Mouse (Mus musculus) testis, adult 2 months (tissue): ENCODE data around the gene Gm19426. TPM values are rescaled to one million over a fixed set of nuclear protein-coding genes. Genes with fewer than 3 reads are reported as not detected.
A peak's percentile ranks its signal among the peaks of the same experiment; 100 is the strongest.

ENCODE experiments used
- H3K27ac ChIP-seq: fragments of 200-500 bp; 2 replicates; pipeline ENCODE4 v1.5.1; 2012; ENCODE audit warnings: low read depth, low read length; ENCODE audit not compliant: control insufficient read depth, insufficient read depth
- H3K27me3 ChIP-seq: fragments of 200-500 bp; 2 replicates; pipeline ENCODE4 v1.6.1; 2012; ENCODE audit warnings: mild to moderate bottlenecking, low read length, moderate library complexity; ENCODE audit not compliant: control insufficient read depth, insufficient read depth
- H3K36me3 ChIP-seq: fragments of 200-500 bp; 2 replicates; pipeline ENCODE4 v1.6.1; 2012; ENCODE audit warnings: mild to moderate bottlenecking, low read length; ENCODE audit not compliant: control insufficient read depth, insufficient read depth
- H3K4me1 ChIP-seq: fragments of 200-500 bp; 2 replicates; pipeline ENCODE4 v1.6.1; 2012; ENCODE audit warnings: low read length; ENCODE audit not compliant: control insufficient read depth, insufficient read depth
- H3K4me3 ChIP-seq: fragments of 200-500 bp; 2 replicates; pipeline ENCODE4 v1.5.1; 2012; ENCODE audit warnings: low read depth, mild to moderate bottlenecking, low read length, moderate library complexity, mixed read lengths; ENCODE audit not compliant: control insufficient read depth
- CTCF ChIP-seq: fragments of 200-500 bp; IDR thresholded peaks from 2 replicates; pipeline ENCODE4 v1.5.1; 2012; ENCODE audit warnings: low read depth, mild to moderate bottlenecking, inconsistent platforms, low read length, moderate library complexity; ENCODE audit not compliant: control insufficient read depth, insufficient read depth, insufficient replicate concordance
- POLR2A ChIP-seq: fragments of 200-500 bp; IDR thresholded peaks from 2 replicates; pipeline ENCODE4 v1.6.1; 2012; ENCODE audit warnings: low read depth, mild to moderate bottlenecking, inconsistent platforms, low read length, moderate library complexity; ENCODE audit not compliant: control insufficient read depth
- polyA plus RNA-seq: library from polyadenylated mRNA; depleted of rRNA; stranded (reverse); fragments of >200 nt; gene quantifications from 2 replicates; pipeline ENCODE4 v1.2.3, GENCODE M21; 2012

The Gm19426 gene
- polyA plus RNA-seq, 1 experiment: 0.21 TPM

- H3K4me1 ChIP-seq: no peaks in the 10 kb centered on the region
- TF ChIP-seq CTCF (no peak), POLR2A (no peak)
- no peak overlapping the region for H3K27ac ChIP-seq
- peaks cover 3% of the 10 kb centered on the region; the same call in 1 of the 2 replicates for H3K36me3 ChIP-seq
- H3K27me3 ChIP-seq: no peaks in the 10 kb centered on the region
- peak overlapping the region; percentile 65 for H3K4me3 ChIP-seq
Measured at GRCm38 (mm10) chr2:84723856-84724255, 19.6 kb downstream of the Gm19426 start.

- Histone ChIP-seq H3K4me3 (no peak overlapping the region), H3K27me3 (no peaks in the 10 kb centered on the region), H3K27ac (no peak overlapping the region), H3K36me3 (peaks cover 3% of the 10 kb centered on the region; the same call in 1 of the 2 replicates), H3K4me1 (peaks cover 2% of the 10 kb centered on the region; the same call in 1 of the 2 replicates)
- TF ChIP-seq POLR2A (no peak), CTCF (no peak)
Measured at GRCm38 (mm10) chr2:84721182-84721581, 22.3 kb downstream of the Gm19426 start.

DNA sequence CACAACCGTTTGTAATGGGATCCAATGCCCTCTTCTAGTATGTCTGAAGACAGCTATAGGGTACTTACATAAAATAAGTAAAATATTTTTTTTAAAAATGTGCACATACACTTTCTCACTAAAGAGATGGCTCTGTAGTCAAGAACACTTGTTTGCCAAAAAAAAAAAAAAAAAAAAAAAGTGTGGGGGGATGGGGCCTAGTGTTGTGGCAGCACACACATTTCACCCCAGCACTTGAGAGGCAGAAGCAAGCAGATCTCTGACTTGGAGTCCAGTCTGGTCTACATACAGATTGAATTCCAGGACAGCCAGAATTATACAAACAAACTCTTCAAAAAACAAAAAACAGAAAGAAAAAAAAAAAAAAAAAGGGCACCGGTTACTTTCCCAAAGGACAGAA is 22.7 kb downstream of the Gm19426 start:
- no peaks in the 10 kb centered on the region for H3K27me3 ChIP-seq
- peaks cover 2% of the 10 kb centered on the region; the same call in 1 of the 2 replicates for H3K36me3 ChIP-seq
- H3K4me1 ChIP-seq: peaks cover 2% of the 10 kb centered on the region; the same call in 1 of the 2 replicates

DNA sequence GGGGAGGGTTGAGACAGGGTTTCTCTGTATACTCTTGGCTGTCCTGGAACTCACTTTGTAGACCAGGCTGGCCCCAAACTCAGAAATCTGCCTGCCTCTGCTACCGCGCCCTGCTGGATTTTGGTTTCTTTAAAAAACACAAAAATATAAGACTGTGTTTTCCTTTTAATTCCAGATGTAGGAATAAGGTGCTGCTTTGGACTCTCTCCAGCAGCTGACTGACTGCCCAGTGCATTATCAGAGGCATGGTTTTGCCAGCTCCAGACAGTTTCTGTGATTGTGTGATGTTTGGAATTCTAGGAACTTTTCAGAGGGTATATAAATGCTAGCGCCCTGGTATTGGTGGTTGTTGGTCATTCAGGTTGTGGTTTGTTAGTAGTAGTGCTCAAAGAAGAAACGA is 26.1 kb downstream of the Gm19426 start:
- no peak for TF ChIP-seq POLR2A
- no peak for TF ChIP-seq CTCF
- peaks cover 2% of the 10 kb centered on the region; the same call in 1 of the 2 replicates for H3K4me1 ChIP-seq
- no peaks in the 10 kb centered on the region for H3K36me3 ChIP-seq
- no peaks in the 10 kb centered on the region for H3K27me3 ChIP-seq
- peak overlapping the region; percentile 73 for H3K4me3 ChIP-seq
- H3K27ac ChIP-seq: no peak overlapping the region

More for the DNA sequence above, 22.7 kb downstream of the Gm19426 start:
- TF ChIP-seq CTCF: no peak
- no peak for TF ChIP-seq POLR2A
- Histone ChIP-seq H3K27ac (no peak overlapping the region), H3K4me3 (no peak overlapping the region)

GRCm38 (mm10) chr2:84716423-84717355 is 26.8 kb downstream of the Gm19426 start:
- H3K4me3 ChIP-seq: peak overlapping the region; percentile 86
- H3K4me1 ChIP-seq: peaks cover 2% of the 10 kb centered on the region; the same call in 1 of the 2 replicates
- H3K27me3 ChIP-seq: no peaks in the 10 kb centered on the region
- no peaks in the 10 kb centered on the region for H3K36me3 ChIP-seq
- peak overlapping the region; percentile 99 for H3K27ac ChIP-seq
- TF ChIP-seq CTCF: no peak
- no peak for TF ChIP-seq POLR2A

GRCm38 (mm10) chr2:84715562-84716361 is 27.7 kb downstream of the Gm19426 start:
- H3K27me3 ChIP-seq: no peaks in the 10 kb centered on the region
- H3K4me1 ChIP-seq: peaks cover 2% of the 10 kb centered on the region; the same call in 1 of the 2 replicates
- TF ChIP-seq CTCF (no peak), POLR2A (0 out of 2 replicates have a peak, but pooled peaks have one; percentile 43)
- H3K4me3 ChIP-seq: peak overlapping the region; percentile 86
- peak overlapping the region; percentile 99 for H3K27ac ChIP-seq
- H3K36me3 ChIP-seq: no peaks in the 10 kb centered on the region
